Mouse (Mus musculus) midbrain, embryonic 10.5 days (tissue): ENCODE data around the gene Pheta2. TPM values are rescaled to one million over a fixed set of nuclear protein-coding genes. Genes with fewer than 3 reads are reported as not detected.
A peak's percentile ranks its signal among the peaks of the same experiment; 100 is the strongest.
"Not testable (repeated sequence)": the region's sequence is repeated elsewhere in the genome, so short reads cannot be mapped to it uniquely, and the experiment has no call there.

Experiments used
- DNase-seq: peaks from one replicate; pipeline ENCODE4 v3.0.0-alpha.2; 2017; ENCODE audit warnings: low spot score
- H3K27ac ChIP-seq: fragments of 300-500 bp; sonication (generic); replicated peaks from 2 replicates; pipeline ENCODE4 v1.5.1; 2016; ENCODE audit warnings: mild to moderate bottlenecking
- H3K27me3 ChIP-seq: fragments of 300-500 bp; sonication (generic); 2 replicates; pipeline ENCODE4 v1.6.1; 2016; ENCODE audit warnings: low read depth, mild to moderate bottlenecking; ENCODE audit not compliant: poor library complexity, severe bottlenecking
- H3K36me3 ChIP-seq: fragments of 300-500 bp; sonication (generic); 2 replicates; pipeline ENCODE4 v1.6.1; 2016; ENCODE audit warnings: mild to moderate bottlenecking, moderate library complexity
- H3K4me1 ChIP-seq: fragments of 300-500 bp; sonication (generic); 2 replicates; pipeline ENCODE4 v1.6.1; 2016
- H3K4me3 ChIP-seq: fragments of 300-500 bp; sonication (generic); 2 replicates; pipeline ENCODE4 v1.5.1; 2016; ENCODE audit warnings: mild to moderate bottlenecking, moderate library complexity
- H3K9me3 ChIP-seq: fragments of 300-500 bp; sonication (generic); replicated peaks from 2 replicates; pipeline ENCODE4 v1.6.1; 2016; ENCODE audit warnings: mild to moderate bottlenecking
- WGBS: fragments of 180-500 bp; shearing (Covaris S2); methylation state at CpG from one replicate; pipeline ENCODE4 v1.1.7; 2016; 5-methylcytosine and 5-hydroxymethylcytosine counted together
- polyA plus RNA-seq: library from polyadenylated mRNA; unstranded; fragments of >200 nt; fragmentation: Nextera tagmentation; extraction: Ambion mirVana; gene quantifications from 2 replicates; pipeline ENCODE4 v1.2.1, GENCODE M21; 2016

Gene Pheta2
- polyA plus RNA-seq, 1 experiment from 2014 or later: 4.2 TPM

- Histone ChIP-seq H3K27me3 (no peaks in the 10 kb centered on the region), H3K36me3 (no peaks in the 10 kb centered on the region), H3K27ac (no peak overlapping the region), H3K4me1 (0 out of 2 replicates have a peak, but pooled peaks cover 4% of the 10 kb centered on the region), H3K9me3 (no peaks in the 10 kb centered on the region), H3K4me3 (no peak overlapping the region)
- DNase-seq: no peak
- 83% methylated on average over 11 of the region's 11 CpGs for WGBS
Measured at GRCm38 (mm10) chr15:82361459-82362018, 22.8 kb downstream of the Pheta2 start.

GRCm38 (mm10) chr15:82362234-82362633 is 23.5 kb downstream of the Pheta2 start:
- Histone ChIP-seq H3K4me3 (no peak overlapping the region), H3K9me3 (no peaks in the 10 kb centered on the region), H3K36me3 (no peaks in the 10 kb centered on the region), H3K27ac (no peak overlapping the region), H3K4me1 (0 out of 2 replicates have a peak, but pooled peaks cover 4% of the 10 kb centered on the region), H3K27me3 (no peaks in the 10 kb centered on the region)
- WGBS: 91% methylated on average over 4 of the region's 4 CpGs
- DNase-seq: no peak

- not testable (repeated sequence) for H3K27me3 ChIP-seq, DNase-seq, H3K27ac ChIP-seq, H3K9me3 ChIP-seq, H3K36me3 ChIP-seq, H3K4me1 ChIP-seq, H3K4me3 ChIP-seq
- 74% methylated on average over 9 of the region's 12 CpGs for WGBS
Measured at GRCm38 (mm10) chr15:82363801-82364200, 25.1 kb downstream of the Pheta2 start.

GRCm38 (mm10) chr15:82364561-82364960 is 25.8 kb downstream of the Pheta2 start:
- H3K4me1 ChIP-seq, H3K9me3 ChIP-seq, DNase-seq, H3K36me3 ChIP-seq, H3K4me3 ChIP-seq, H3K27me3 ChIP-seq, H3K27ac ChIP-seq: not testable (repeated sequence)
- 13% methylated on average over 7 of the region's 9 CpGs for WGBS

GRCm38 (mm10) chr15:82368146-82368545 is 29.4 kb downstream of the Pheta2 start:
- Histone ChIP-seq H3K36me3 (no peaks in the 10 kb centered on the region), H3K27me3 (no peaks in the 10 kb centered on the region), H3K4me3 (no peak overlapping the region), H3K27ac (no peak overlapping the region), H3K4me1 (no peaks in the 10 kb centered on the region), H3K9me3 (no peaks in the 10 kb centered on the region)
- DNase-seq: no peak
- WGBS: 89% methylated on average over 4 of the region's 4 CpGs

- no peaks in the 10 kb centered on the region for H3K9me3 ChIP-seq
- DNase-seq: no peak
- H3K4me3 ChIP-seq: no peak overlapping the region
- WGBS: 68% methylated on average over 1 of the region's 1 CpGs
- H3K27me3 ChIP-seq: no peaks in the 10 kb centered on the region
- no peak overlapping the region for H3K27ac ChIP-seq
- H3K36me3 ChIP-seq: no peaks in the 10 kb centered on the region
- H3K4me1 ChIP-seq: no peaks in the 10 kb centered on the region
Measured at GRCm38 (mm10) chr15:82368851-82369250, 30.1 kb downstream of the Pheta2 start.

GRCm38 (mm10) chr15:82372446-82372845 is 33.7 kb downstream of the Pheta2 start:
- DNase-seq: no peak
- no peak overlapping the region for H3K4me3 ChIP-seq
- 93% methylated on average over 6 of the region's 6 CpGs for WGBS

GRCm38 (mm10) chr15:82372991-82373390 is 34.2 kb downstream of the Pheta2 start:
- Histone ChIP-seq H3K27me3 (no peaks in the 10 kb centered on the region), H3K4me1 (peaks cover 21% of the 10 kb centered on the region), H3K9me3 (no peaks in the 10 kb centered on the region), H3K36me3 (no peaks in the 10 kb centered on the region), H3K27ac (no peak overlapping the region), H3K4me3 (no peak overlapping the region)
- DNase-seq: no peak
- 91% methylated on average over 5 of the region's 5 CpGs for WGBS

More at GRCm38 (mm10) chr15:82372446-82372845, 33.7 kb downstream of the Pheta2 start:
- Histone ChIP-seq H3K9me3 (no peaks in the 10 kb centered on the region), H3K27me3 (no peaks in the 10 kb centered on the region), H3K4me1 (peaks cover 18% of the 10 kb centered on the region), H3K27ac (no peak overlapping the region), H3K36me3 (no peaks in the 10 kb centered on the region)

- Histone ChIP-seq H3K36me3 (no peaks in the 10 kb centered on the region), H3K4me3 (no peak overlapping the region), H3K27ac (no peak overlapping the region), H3K27me3 (no peaks in the 10 kb centered on the region), H3K9me3 (no peaks in the 10 kb centered on the region), H3K4me1 (peaks cover 33% of the 10 kb centered on the region)
- DNase-seq: no peak
- 90% methylated on average over 5 of the region's 5 CpGs for WGBS
Measured at GRCm38 (mm10) chr15:82374437-82374836, 35.7 kb downstream of the Pheta2 start.

- H3K27me3 ChIP-seq: no peaks in the 10 kb centered on the region
- no peaks in the 10 kb centered on the region for H3K9me3 ChIP-seq
- 87% methylated on average over 9 of the region's 9 CpGs for WGBS
- no peak for DNase-seq
- H3K27ac ChIP-seq: no peak overlapping the region
- H3K4me3 ChIP-seq: no peak overlapping the region
- H3K4me1 ChIP-seq: peaks cover 47% of the 10 kb centered on the region
- no peaks in the 10 kb centered on the region for H3K36me3 ChIP-seq
Measured at GRCm38 (mm10) chr15:82375855-82376254, 37.1 kb downstream of the Pheta2 start.

- H3K4me1 ChIP-seq: peaks cover 52% of the 10 kb centered on the region
- no peak overlapping the region for H3K4me3 ChIP-seq
- peak overlapping the region; percentile 33; the same call in 1 of the 2 replicates for H3K27ac ChIP-seq
- H3K36me3 ChIP-seq: no peaks in the 10 kb centered on the region
- 83% methylated on average over 17 of the region's 17 CpGs for WGBS
- no peaks in the 10 kb centered on the region for H3K9me3 ChIP-seq
- DNase-seq: no peak
- no peaks in the 10 kb centered on the region for H3K27me3 ChIP-seq
Measured at GRCm38 (mm10) chr15:82376393-82377138, 37.8 kb downstream of the Pheta2 start.

GRCm38 (mm10) chr15:82377701-82378100 is 39.0 kb downstream of the Pheta2 start:
- Histone ChIP-seq H3K9me3 (no peaks in the 10 kb centered on the region), H3K4me1 (peaks cover 52% of the 10 kb centered on the region), H3K36me3 (no peaks in the 10 kb centered on the region), H3K27ac (no peak overlapping the region; the same call in 1 of the 2 replicates), H3K27me3 (no peaks in the 10 kb centered on the region), H3K4me3 (no peak overlapping the region)
- DNase-seq: no peak
- WGBS: 84% methylated on average over 5 of the region's 5 CpGs
